Mouse (Mus musculus) embryonic facial prominence, embryonic 14.5 days (tissue): ENCODE measurements at regions not wholly inside any gene's neighbourhood (a gene's known extent, or its start where the extent isn't known, plus 50 kb on each side); places are given as distances from the start of the nearest gene placed in this dataset.
A peak's percentile ranks its signal among the peaks of the same experiment; 100 is the strongest.

Experiments used
- ATAC-seq: fragments of 200-750 bp; cut with Nextera tagmentation; 2 replicates; pipeline ENCODE4 v1.8.0; 2017; ENCODE audit warnings: low read depth, moderate number of reproducible peaks, moderate TSS enrichment
- DNase-seq: peaks from one replicate; pipeline ENCODE4 v3.0.0-alpha.2; 2015; ENCODE audit warnings: low spot score
- H3K27ac ChIP-seq: fragments of 300-500 bp; sonication (generic); replicated peaks from 2 replicates; pipeline ENCODE4 v1.5.1; 2014; ENCODE audit warnings: low read depth, mild to moderate bottlenecking, low read length, moderate library complexity
- H3K27me3 ChIP-seq: fragments of 300-500 bp; sonication (generic); replicated peaks from 2 replicates; pipeline ENCODE4 v1.6.1; 2014; ENCODE audit warnings: low read length; ENCODE audit not compliant: control insufficient read depth, insufficient read depth
- H3K36me3 ChIP-seq: fragments of 300-500 bp; sonication (generic); 2 replicates; pipeline ENCODE4 v1.6.1; 2014; ENCODE audit warnings: low read length, mixed read lengths; ENCODE audit not compliant: control insufficient read depth, insufficient read depth
- H3K4me1 ChIP-seq: fragments of 300-500 bp; sonication (generic); 2 replicates; pipeline ENCODE4 v1.6.1; 2014; ENCODE audit warnings: antibody characterized with exemption, low read length; ENCODE audit not compliant: control insufficient read depth, insufficient read depth
- H3K4me2 ChIP-seq: fragments of 300-500 bp; sonication (generic); 2 replicates; pipeline ENCODE4 v1.6.1; 2014; ENCODE audit warnings: low read depth, mild to moderate bottlenecking, low read length, moderate library complexity, mixed read lengths
- H3K4me3 ChIP-seq: fragments of 300-500 bp; sonication (generic); 2 replicates; pipeline ENCODE4 v1.5.1; 2014; ENCODE audit warnings: low read depth, mild to moderate bottlenecking, low read length
- H3K9ac ChIP-seq: fragments of 300-500 bp; sonication (generic); 2 replicates; pipeline ENCODE4 v1.6.1; 2014; ENCODE audit warnings: low read depth, mild to moderate bottlenecking, low read length, moderate library complexity, mixed read lengths
- H3K9me3 ChIP-seq: fragments of 300-500 bp; sonication (generic); 2 replicates; pipeline ENCODE4 v1.6.1; 2016; ENCODE audit warnings: low read length; ENCODE audit not compliant: control insufficient read depth
- WGBS: fragments of 180-500 bp; shearing (Covaris S2); extraction: QIAGEN DNeasy Blood & Tissue Kit; methylation state at CpG from one replicate; pipeline ENCODE4 v1.1.7; 2014; 5-methylcytosine and 5-hydroxymethylcytosine counted together

DNA sequence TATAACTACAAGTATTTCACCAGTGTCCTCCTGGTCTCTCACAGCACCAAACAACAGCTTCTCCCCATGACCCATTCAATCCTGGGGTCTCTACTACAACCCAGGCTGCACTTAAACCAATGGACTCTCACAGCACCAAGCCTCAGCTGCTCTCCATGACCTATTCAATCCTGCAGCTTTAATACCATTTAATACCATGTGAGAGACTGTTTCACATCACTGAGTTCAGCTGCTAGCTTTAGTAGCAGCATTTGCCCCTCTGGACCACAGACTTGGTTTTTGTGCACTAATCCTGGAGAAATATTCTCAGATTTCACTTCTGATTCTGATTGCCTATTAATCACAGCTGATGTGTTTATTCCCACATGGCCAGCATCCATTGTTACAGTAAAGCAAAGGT is 147.5 kb upstream of the Pabpc6 start:
- Histone ChIP-seq H3K36me3 (no peaks in the 10 kb centered on the region), H3K9me3 (no peaks in the 10 kb centered on the region), H3K27me3 (no peaks in the 10 kb centered on the region), H3K4me1 (no peaks in the 10 kb centered on the region), H3K27ac (no peak overlapping the region), H3K9ac (no peak overlapping the region), H3K4me2 (no peak overlapping the region), H3K4me3 (no peak overlapping the region)
- ATAC-seq (no peak; the same call in 1 of the 2 replicates), DNase-seq (peak; percentile 65)

DNA sequence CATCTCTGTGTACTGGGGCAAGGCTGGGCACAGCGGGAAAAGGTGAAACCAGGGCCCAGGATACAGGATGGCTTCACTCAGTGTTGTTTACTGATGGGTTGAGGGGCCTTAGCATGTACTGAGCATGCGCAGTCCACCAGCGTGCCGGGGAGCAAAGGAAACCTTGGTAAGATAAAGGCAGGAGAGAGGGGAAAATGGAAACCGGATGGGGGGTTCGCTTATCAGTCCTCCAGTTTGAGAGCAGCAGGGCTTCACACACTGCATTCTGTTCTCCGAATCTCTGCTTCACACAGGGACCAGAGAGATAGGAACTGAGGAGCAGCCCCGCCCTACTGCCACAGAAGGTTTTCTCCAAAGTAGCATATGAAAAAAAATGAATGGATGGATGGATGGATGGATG is 127.6 kb upstream of the Pabpc6 start:
- Histone ChIP-seq H3K9ac (no peak overlapping the region), H3K4me2 (no peak overlapping the region), H3K9me3 (no peaks in the 10 kb centered on the region), H3K4me1 (no peaks in the 10 kb centered on the region), H3K27ac (no peak overlapping the region), H3K4me3 (no peak overlapping the region), H3K27me3 (no peaks in the 10 kb centered on the region), H3K36me3 (no peaks in the 10 kb centered on the region)
- WGBS: 87% methylated on average over 8 of the region's 8 CpGs
- ATAC-seq (no peak), DNase-seq (no peak)

DNA sequence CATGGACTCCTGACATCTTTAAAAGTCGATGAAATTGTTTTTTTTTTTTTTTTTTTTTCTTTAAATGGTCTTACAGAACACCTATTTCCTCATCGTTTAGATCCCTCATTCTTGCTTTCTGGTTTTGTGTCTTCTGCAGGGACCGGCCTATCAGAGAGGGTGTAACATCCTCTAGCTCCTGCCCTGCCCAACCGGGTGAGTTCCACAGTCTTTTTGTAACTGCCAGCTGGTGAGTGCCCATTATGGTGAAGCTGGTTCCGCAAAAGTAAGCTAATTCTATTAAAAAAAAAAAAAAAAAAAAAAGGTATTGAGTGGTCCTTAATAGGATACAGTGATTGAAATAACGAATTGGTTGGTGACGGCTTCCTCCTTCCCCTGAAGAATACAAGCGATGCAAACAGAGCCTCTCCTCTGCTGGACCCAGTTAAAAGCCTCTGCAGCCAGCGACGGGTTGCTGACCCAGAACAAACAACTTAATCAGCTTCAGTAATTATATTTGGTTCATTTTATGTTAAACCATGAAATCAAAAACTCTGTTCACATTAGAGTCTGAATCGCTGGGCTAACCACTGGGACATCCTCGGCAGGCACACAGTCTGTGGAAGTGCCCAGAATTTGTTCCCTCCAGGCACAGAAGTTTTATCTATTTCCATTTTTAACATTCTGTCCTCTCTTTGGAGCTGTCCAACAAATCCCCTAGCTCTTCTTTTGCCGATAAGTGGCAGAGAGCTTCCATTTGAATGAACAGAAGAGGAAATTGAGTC is 126.9 kb upstream of the Pabpc6 start:
- Histone ChIP-seq H3K4me3 (no peak overlapping the region), H3K9ac (no peak overlapping the region), H3K27ac (no peak overlapping the region), H3K4me1 (no peaks in the 10 kb centered on the region), H3K36me3 (no peaks in the 10 kb centered on the region), H3K27me3 (no peaks in the 10 kb centered on the region), H3K4me2 (no peak overlapping the region), H3K9me3 (no peaks in the 10 kb centered on the region)
- DNase-seq: peak; percentile 24
- ATAC-seq: no peak
- WGBS: 64% methylated on average over 13 of the region's 13 CpGs

DNA sequence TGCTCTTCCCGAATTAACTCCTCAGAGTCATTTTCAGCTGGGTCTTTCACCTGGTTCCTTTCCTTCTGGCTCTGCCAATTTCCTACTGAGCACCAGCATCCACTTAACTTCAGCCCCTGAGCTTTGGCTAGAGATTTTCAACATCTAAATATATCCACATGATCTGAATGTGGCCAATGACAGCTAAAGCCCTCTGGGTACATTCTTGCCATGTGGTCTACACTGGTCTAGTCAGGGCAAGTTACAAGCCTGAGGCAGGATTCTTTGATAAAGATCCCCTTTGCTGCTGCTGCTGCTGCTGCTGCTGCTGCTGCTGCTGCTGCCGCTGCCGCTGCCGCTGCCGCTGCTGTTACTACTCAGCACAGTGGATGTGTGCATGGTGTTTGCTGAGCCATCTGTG is 109.3 kb upstream of the Pabpc6 start:
- H3K4me2 ChIP-seq: no peak overlapping the region
- no peaks in the 10 kb centered on the region for H3K36me3 ChIP-seq
- H3K27me3 ChIP-seq: no peaks in the 10 kb centered on the region
- 59% methylated on average over 5 of the region's 5 CpGs for WGBS
- no peak overlapping the region for H3K4me3 ChIP-seq
- no peaks in the 10 kb centered on the region; the same call in 1 of the 2 replicates for H3K4me1 ChIP-seq
- DNase-seq: no peak
- no peak overlapping the region for H3K27ac ChIP-seq
- H3K9me3 ChIP-seq: no peaks in the 10 kb centered on the region
- no peak for ATAC-seq
- no peak overlapping the region for H3K9ac ChIP-seq

DNA sequence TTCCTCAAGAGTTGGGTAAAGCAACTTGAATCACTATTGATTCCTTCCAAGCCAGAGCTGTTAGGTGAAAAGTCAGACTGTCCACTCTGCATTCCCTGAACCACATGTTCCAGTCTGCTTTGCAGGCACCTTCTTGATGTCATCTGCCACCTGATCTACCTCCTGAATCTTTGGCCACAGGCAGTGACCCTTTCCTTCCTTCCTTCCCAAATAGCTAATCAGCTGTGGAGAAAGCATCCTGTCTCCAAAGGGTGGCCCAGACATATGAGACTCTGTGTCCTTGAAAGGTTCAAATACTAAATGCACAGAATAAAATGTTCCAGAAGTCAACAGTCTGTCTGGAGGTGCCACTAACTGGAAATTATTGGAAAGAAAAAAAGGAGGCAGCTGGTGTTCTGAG is 107.6 kb upstream of the Pabpc6 start:
- H3K4me3 ChIP-seq: no peak overlapping the region
- peak overlapping the region; percentile 10; the same call in 1 of the 2 replicates for H3K27ac ChIP-seq
- ATAC-seq (no peak), DNase-seq (no peak)
- no peaks in the 10 kb centered on the region for H3K36me3 ChIP-seq
- no peaks in the 10 kb centered on the region for H3K27me3 ChIP-seq
- no peak overlapping the region for H3K9ac ChIP-seq
- no peaks in the 10 kb centered on the region for H3K9me3 ChIP-seq
- H3K4me2 ChIP-seq: no peak overlapping the region
- H3K4me1 ChIP-seq: no peaks in the 10 kb centered on the region; the same call in 1 of the 2 replicates

DNA sequence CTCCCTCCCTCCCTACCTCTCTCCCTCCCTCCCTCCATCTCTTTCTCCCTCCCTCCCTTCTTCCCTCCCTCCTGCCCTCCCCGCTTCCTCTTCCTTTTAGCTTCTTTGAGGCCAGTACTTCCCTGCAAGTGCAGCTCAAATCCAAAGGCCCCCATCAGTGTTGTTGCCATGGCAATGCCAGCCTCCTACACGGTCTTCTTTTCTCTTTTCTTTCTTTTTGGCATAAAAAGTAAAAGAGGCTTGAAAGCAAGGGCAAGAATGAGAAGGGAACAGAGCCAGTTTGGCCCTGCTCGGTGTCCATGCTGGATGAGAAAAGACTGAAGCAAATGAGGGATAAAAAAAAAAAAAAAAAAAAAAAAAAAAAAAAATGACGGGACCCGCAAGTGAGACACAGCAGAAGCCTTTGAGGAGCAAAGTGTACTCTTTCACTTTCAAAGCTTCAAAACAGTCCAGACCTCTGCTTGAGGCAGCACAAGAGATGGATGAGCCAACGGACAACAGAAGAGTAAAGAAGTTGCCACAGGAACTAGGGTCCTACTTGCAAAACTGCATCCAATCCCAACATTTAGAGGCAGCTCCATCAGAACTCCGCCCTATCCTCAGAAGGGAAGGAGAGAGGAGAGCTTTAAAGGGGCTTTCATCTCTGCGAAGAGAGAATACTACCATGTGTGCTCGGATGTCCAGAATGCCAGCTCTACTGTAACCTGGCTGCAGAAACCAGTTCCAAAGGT is 106.9 kb upstream of the Pabpc6 start:
- no peak overlapping the region for H3K4me3 ChIP-seq
- ATAC-seq (no peak), DNase-seq (no peak)
- H3K36me3 ChIP-seq: no peaks in the 10 kb centered on the region
- H3K27me3 ChIP-seq: no peaks in the 10 kb centered on the region
- no peak overlapping the region for H3K4me2 ChIP-seq
- no peak overlapping the region for H3K9ac ChIP-seq
- H3K4me1 ChIP-seq: no peaks in the 10 kb centered on the region; the same call in 1 of the 2 replicates
- WGBS: 58% methylated on average over 8 of the region's 9 CpGs
- H3K27ac ChIP-seq: peak overlapping the region; percentile 10
- no peaks in the 10 kb centered on the region for H3K9me3 ChIP-seq

DNA sequence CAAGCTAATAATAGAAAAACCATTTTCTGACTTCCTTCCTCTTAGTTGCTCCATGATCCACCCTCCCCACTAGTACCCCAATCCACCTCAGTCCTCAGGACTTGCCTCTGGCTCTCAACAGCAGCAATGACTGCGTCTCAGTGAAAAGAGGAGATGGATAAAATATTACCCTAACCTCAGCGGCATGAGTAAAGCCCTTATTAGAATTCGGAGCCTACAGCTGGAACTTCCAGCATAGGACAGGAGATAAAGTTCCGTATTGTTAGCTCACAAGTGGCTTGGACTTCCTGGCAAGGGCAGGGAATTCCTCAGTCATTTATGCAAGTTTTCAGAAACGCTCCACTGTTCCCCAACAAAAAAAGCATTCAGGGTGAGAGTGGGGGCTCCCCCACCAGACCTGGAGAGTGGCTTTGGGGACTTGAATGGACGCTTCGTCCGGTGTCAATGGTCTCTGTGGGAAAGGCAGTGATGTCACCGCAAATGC is 106.2 kb upstream of the Pabpc6 start:
- WGBS: 43% methylated on average over 9 of the region's 9 CpGs
- H3K4me2 ChIP-seq: no peak overlapping the region
- no peak overlapping the region for H3K27ac ChIP-seq
- H3K27me3 ChIP-seq: no peaks in the 10 kb centered on the region
- no peaks in the 10 kb centered on the region for H3K9me3 ChIP-seq
- H3K4me3 ChIP-seq: no peak overlapping the region
- no peak overlapping the region for H3K9ac ChIP-seq
- H3K4me1 ChIP-seq: no peaks in the 10 kb centered on the region; the same call in 1 of the 2 replicates
- no peak; the same call in 1 of the 2 replicates for ATAC-seq
- DNase-seq: peak; percentile 49
- H3K36me3 ChIP-seq: no peaks in the 10 kb centered on the region

DNA sequence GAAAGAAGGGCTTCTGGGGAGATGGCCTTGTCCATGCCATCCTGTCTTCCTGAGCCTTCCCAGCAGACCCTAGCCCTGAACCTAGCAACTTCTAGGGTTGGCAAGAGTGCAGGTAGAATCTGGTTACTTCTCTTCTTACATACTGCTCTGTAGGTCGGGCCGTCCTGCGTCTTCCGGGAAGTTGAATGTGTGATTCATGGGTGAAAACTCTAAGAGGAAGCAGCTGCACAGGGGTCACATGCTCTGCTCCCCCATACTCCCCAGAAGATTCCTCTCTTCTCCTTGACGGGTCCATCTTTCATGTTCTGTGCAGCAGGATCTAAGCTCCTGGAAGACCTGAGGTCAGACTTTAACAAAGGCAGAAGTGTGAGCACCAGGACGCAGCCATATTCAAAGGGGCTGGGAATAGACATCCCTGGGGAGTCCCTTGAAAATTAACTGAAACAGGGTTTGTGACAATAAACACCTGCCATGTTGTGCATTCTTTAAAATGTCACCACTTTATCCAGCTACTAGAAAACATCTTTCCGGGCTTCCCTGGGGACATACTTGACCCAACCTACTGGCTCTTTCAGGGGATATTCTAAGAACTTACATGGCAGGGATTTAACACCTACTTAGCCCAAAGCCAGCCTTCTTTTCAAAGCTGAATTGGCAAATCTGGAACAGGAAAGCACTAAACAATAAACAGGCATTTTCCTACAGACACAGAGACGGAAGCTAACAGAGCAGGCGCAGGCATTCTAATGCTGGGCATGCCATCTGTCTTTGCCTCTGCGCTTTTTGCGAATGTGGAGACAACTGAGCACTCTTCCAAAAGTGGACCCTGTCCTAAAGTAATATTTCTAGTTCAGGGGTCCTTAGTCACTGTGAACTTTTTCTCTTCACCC is 105.5 kb upstream of the Pabpc6 start:
- no peaks in the 10 kb centered on the region for H3K36me3 ChIP-seq
- no peaks in the 10 kb centered on the region; the same call in 1 of the 2 replicates for H3K4me1 ChIP-seq
- H3K27ac ChIP-seq: no peak overlapping the region; the same call in 1 of the 2 replicates
- H3K27me3 ChIP-seq: no peaks in the 10 kb centered on the region
- H3K4me3 ChIP-seq: no peak overlapping the region
- WGBS: 68% methylated on average over 11 of the region's 11 CpGs
- H3K9ac ChIP-seq: no peak overlapping the region
- DNase-seq (no peak), ATAC-seq (no peak)
- H3K9me3 ChIP-seq: no peaks in the 10 kb centered on the region
- no peak overlapping the region for H3K4me2 ChIP-seq
